Mouse (Mus musculus) cerebellum, adult 2 months (tissue): Measurements from ENCODE around the gene Rpl23.

Experiments
- CTCF ChIP-seq: fragments of 200-500 bp; IDR thresholded peaks from 2 replicates; pipeline ENCODE4 v1.5.1; 2011; ENCODE audit warnings: low read depth, mild to moderate bottlenecking, control low read depth, low read length, moderate library complexity, borderline replicate concordance; ENCODE audit not compliant: insufficient read depth
- POLR2A ChIP-seq: fragments of 200-500 bp; IDR thresholded peaks from 2 replicates; pipeline ENCODE4 v1.6.1; 2011; ENCODE audit warnings: low read length, control low read depth, borderline replicate concordance; ENCODE audit not compliant: insufficient read depth

- no peak for TF ChIP-seq CTCF
- no peak for TF ChIP-seq POLR2A
Observed at GRCm38 (mm10) chr11:97761638-97762037, 20.6 kb downstream of the Rpl23 start.
